Mouse (Mus musculus): ENCODE measurements around the gene Atf6. TPM values are rescaled to one million over a fixed set of nuclear protein-coding genes. Genes with fewer than 3 reads are reported as not detected.

The Atf6 gene
- total RNA-seq, 2 experiments from 2014 or later, result 22.6 to 23.1 TPM

- DNase-seq (ENCODE audit: low spot score in 2 of 2), result no peak
Observed at GRCm38 (mm10) chr1:170850007-170850406, 17.6 kb downstream of the Atf6 start.

GRCm38 (mm10) chr1:170845448-170846307, 21.9 kb downstream of the Atf6 start:
- DNase-seq (ENCODE audit: low spot score in 2 of 2), result no peak

- no peak for DNase-seq (ENCODE audit: low spot score in 2 of 2)
Observed at GRCm38 (mm10) chr1:170844380-170844779, 23.2 kb downstream of the Atf6 start.

- no peak for DNase-seq (ENCODE audit: low spot score in 2 of 2)
Observed at GRCm38 (mm10) chr1:170839685-170840084, 27.9 kb downstream of the Atf6 start.

- no peak for DNase-seq (ENCODE audit: low spot score in 2 of 2)
Observed at GRCm38 (mm10) chr1:170834756-170835155, 32.8 kb downstream of the Atf6 start.

GRCm38 (mm10) chr1:170829781-170830180, 37.8 kb downstream of the Atf6 start:
- no peak for DNase-seq (ENCODE audit: low spot score in 2 of 2)

- no peak for DNase-seq (ENCODE audit: low spot score in 2 of 2)
Observed at GRCm38 (mm10) chr1:170829344-170829743, 38.2 kb downstream of the Atf6 start.

- DNase-seq (ENCODE audit: low spot score in 2 of 2), result no peak
Observed at GRCm38 (mm10) chr1:170820103-170820814, 47.3 kb downstream of the Atf6 start.

GRCm38 (mm10) chr1:170815287-170816004, 52.1 kb downstream of the Atf6 start:
- DNase-seq (ENCODE audit: low spot score in 2 of 2), result no peak

- no peak for DNase-seq (ENCODE audit: low spot score in 2 of 2)
Observed at GRCm38 (mm10) chr1:170812822-170813221, 54.7 kb downstream of the Atf6 start.

- DNase-seq (ENCODE audit: low spot score in 2 of 2), result no peak
Observed at GRCm38 (mm10) chr1:170807600-170808270, 59.8 kb downstream of the Atf6 start.

- DNase-seq (ENCODE audit: low spot score in 2 of 2), result no peak
Observed at GRCm38 (mm10) chr1:170804721-170805120, 62.9 kb downstream of the Atf6 start.

- DNase-seq (ENCODE audit: low spot score in 2 of 2), result no peak
Observed at GRCm38 (mm10) chr1:170802669-170803068, 64.9 kb downstream of the Atf6 start.

- no peak for DNase-seq (ENCODE audit: low spot score in 2 of 2)
Observed at GRCm38 (mm10) chr1:170800694-170801093, 66.9 kb downstream of the Atf6 start.

- DNase-seq (ENCODE audit: low spot score in 2 of 2), result no peak
Observed at GRCm38 (mm10) chr1:170795741-170796347, 71.7 kb downstream of the Atf6 start.

GRCm38 (mm10) chr1:170791542-170791941, 76.0 kb downstream of the Atf6 start:
- DNase-seq (ENCODE audit: low spot score in 2 of 2), result no peak

GRCm38 (mm10) chr1:170791001-170791400, 76.6 kb downstream of the Atf6 start:
- no peak for DNase-seq (ENCODE audit: low spot score in 2 of 2)

- no peak for DNase-seq (ENCODE audit: low spot score in 2 of 2)
Observed at GRCm38 (mm10) chr1:170787643-170788042, 79.9 kb downstream of the Atf6 start.

- DNase-seq (ENCODE audit: low spot score in 2 of 2), result no peak
Observed at GRCm38 (mm10) chr1:170786570-170787341, 80.8 kb downstream of the Atf6 start.

GRCm38 (mm10) chr1:170777688-170778087, 89.9 kb downstream of the Atf6 start:
- DNase-seq (ENCODE audit: low spot score in 2 of 2), result no peak

Data from layer of hippocampus, postnatal 10 days (tissue).